Mouse (Mus musculus) intestine, postnatal 0 days (tissue): ENCODE results near the gene Cyb561a3. TPM values are rescaled to one million over a fixed set of nuclear protein-coding genes. Genes with fewer than 3 reads are reported as not detected.
A peak's percentile ranks its signal among the peaks of the same experiment; 100 is the strongest.

Experiments used
- ATAC-seq: fragments of 200-750 bp; cut with Nextera tagmentation; 2 replicates; pipeline ENCODE4 v1.8.0; 2017; ENCODE audit warnings: mild to moderate bottlenecking, moderate TSS enrichment, moderate library complexity
- H3K27ac ChIP-seq: fragments of 300-500 bp; sonication (generic); 2 replicates; pipeline ENCODE4 v1.5.1; 2014; ENCODE audit warnings: mild to moderate bottlenecking, low read depth, low read length, moderate library complexity
- H3K27me3 ChIP-seq: fragments of 300-500 bp; sonication (generic); replicated peaks from 2 replicates; pipeline ENCODE4 v1.6.1; 2014; ENCODE audit warnings: low read length, mixed read lengths; ENCODE audit not compliant: control insufficient read depth, insufficient read depth
- H3K36me3 ChIP-seq: fragments of 300-500 bp; sonication (generic); 2 replicates; pipeline ENCODE4 v1.6.1; 2014; ENCODE audit warnings: mild to moderate bottlenecking, moderate library complexity; ENCODE audit not compliant: control insufficient read depth, insufficient read depth
- H3K4me1 ChIP-seq: fragments of 300-500 bp; sonication (generic); replicated peaks from 2 replicates; pipeline ENCODE4 v1.6.1; 2014; ENCODE audit warnings: antibody characterized with exemption, low read length, mixed read lengths; ENCODE audit not compliant: control insufficient read depth, insufficient read depth
- H3K4me2 ChIP-seq: fragments of 300-500 bp; sonication (generic); replicated peaks from 2 replicates; pipeline ENCODE4 v1.6.1; 2014; ENCODE audit warnings: low read depth, mild to moderate bottlenecking, moderate library complexity
- H3K4me3 ChIP-seq: fragments of 300-500 bp; sonication (generic); 2 replicates; pipeline ENCODE4 v1.5.1; 2014; ENCODE audit warnings: low read depth, low read length
- H3K9ac ChIP-seq: fragments of 300-500 bp; sonication (generic); 2 replicates; pipeline ENCODE4 v1.6.1; 2014; ENCODE audit warnings: mild to moderate bottlenecking, low read depth, low read length
- H3K9me3 ChIP-seq: fragments of 300-500 bp; sonication (generic); 2 replicates; pipeline ENCODE4 v1.6.1; 2016; ENCODE audit warnings: mixed run types; ENCODE audit not compliant: control insufficient read depth
- CTCF ChIP-seq: sonication (generic); IDR thresholded peaks from 2 replicates; pipeline ENCODE4 v1.5.1; 2016; ENCODE audit warnings: low read depth, mild to moderate bottlenecking, control low read depth, antibody characterized with exemption, moderate library complexity
- WGBS: fragments of 180-500 bp; shearing (Covaris S2); extraction: QIAGEN DNeasy Blood & Tissue Kit; methylation state at CpG from one replicate; pipeline ENCODE4 v1.1.7; 2014; 5-methylcytosine and 5-hydroxymethylcytosine counted together
- polyA plus RNA-seq: library from polyadenylated mRNA; unstranded; fragments of >200 nt; fragmentation: Nextera tagmentation; extraction: Ambion mirVana; gene quantifications from 2 replicates; pipeline ENCODE4 v1.2.1, GENCODE M21; 2015

The Cyb561a3 gene
- polyA plus RNA-seq, 1 experiment from 2014 or later = 23.2 TPM

DNA sequence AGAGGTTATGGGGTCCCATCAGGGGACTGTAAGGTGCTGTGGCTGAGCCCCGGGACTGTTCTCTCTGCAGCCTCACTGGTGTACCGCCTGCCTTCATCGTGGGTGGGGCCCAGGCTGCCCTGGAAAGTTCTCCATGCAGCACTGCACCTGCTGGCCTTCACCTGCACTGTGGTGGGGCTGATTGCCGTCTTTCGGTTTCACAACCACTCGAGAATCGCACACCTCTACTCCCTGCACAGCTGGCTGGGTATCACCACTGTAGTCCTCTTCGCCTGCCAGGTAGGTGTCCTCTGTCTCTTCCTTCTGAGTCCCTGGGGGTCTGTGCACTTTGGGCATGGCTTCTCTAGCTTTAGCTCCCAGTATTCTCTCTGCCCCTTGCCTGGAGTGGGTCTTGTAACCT, 8.1 kb downstream of the Cyb561a3 start:
- peak; percentile 15; the same call in 1 of the 2 replicates for TF ChIP-seq CTCF
- Histone ChIP-seq H3K9ac (no peak overlapping the region), H3K4me3 (no peak overlapping the region), H3K36me3 (peaks cover 20% of the 10 kb centered on the region), H3K4me2 (peak overlapping the region; percentile 50), H3K27ac (no peak overlapping the region), H3K9me3 (no peaks in the 10 kb centered on the region), H3K4me1 (no peaks in the 10 kb centered on the region), H3K27me3 (no peaks in the 10 kb centered on the region)
- WGBS = 27% methylated on average over 8 of the region's 8 CpGs
- ATAC-seq = peak; percentile 85

DNA sequence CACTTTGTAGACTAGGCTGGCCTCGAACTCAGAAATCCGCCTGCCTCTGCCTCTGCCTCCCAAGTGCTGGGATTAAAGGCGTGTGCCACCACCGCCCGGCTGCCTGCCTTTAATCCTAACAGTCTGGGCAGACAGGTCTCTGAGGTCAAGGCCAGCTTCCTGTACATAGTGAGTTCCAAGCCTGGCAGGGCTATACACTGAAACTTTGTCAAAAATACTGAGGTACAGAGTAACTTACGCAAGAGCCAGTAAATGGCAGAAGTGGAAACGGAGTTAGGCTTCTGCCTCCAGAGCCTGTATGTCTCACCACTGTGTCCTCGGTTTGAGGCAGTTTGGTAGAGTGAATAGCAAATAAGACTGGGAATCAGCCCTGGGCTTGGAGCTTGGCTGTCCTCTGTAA, 10.3 kb downstream of the Cyb561a3 start:
- H3K9ac ChIP-seq = no peak overlapping the region
- no peaks in the 10 kb centered on the region for H3K9me3 ChIP-seq
- H3K36me3 ChIP-seq = peaks cover 22% of the 10 kb centered on the region
- no peaks in the 10 kb centered on the region for H3K27me3 ChIP-seq
- no peak overlapping the region for H3K4me3 ChIP-seq
- no peak for ATAC-seq
- H3K4me2 ChIP-seq = no peak overlapping the region
- 81% methylated on average over 8 of the region's 8 CpGs for WGBS
- no peak for TF ChIP-seq CTCF
- H3K27ac ChIP-seq = no peak overlapping the region
- H3K4me1 ChIP-seq = no peaks in the 10 kb centered on the region

DNA sequence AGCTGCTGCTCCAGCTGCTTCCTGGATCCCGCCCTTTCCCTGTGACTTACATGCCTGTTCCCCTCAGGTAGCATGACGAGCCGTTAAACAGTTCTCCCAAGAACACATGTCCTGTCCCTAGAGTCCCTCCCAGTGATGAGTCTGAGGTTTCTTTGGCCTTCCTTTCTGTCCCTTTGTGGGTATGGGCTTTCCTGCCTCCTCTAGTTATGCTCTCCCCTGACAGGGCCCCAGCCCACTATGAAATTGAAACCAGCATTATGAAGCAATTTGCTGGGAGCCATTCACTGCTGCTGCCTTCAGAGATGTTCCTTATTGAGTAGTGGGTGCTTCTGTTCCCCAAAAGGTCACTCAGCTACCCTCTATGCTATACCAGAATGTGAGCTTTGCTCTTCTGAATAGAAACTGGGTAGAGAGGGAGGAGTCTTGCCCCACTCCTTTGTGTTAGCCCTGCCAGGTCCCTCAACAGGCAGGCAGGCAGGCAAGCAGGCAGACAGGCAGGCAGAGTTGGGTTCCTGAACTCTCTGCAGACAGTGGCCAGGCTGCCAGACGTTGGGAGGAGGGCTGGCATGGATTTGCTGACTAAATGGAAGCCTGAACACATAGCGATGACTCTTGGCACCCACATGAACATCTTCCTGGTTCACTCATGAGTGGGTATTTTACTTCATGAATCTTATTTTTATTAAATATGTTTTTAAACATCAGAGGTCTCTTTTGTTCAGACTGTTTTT, 12.3 kb downstream of the Cyb561a3 start:
- H3K4me1 ChIP-seq = no peaks in the 10 kb centered on the region
- 0 out of 2 replicates have a peak overlapping the region, but pooled peaks have one; percentile 35 for H3K27ac ChIP-seq
- H3K9ac ChIP-seq = 0 out of 2 replicates have a peak overlapping the region, but pooled peaks have one; percentile 7
- no peak overlapping the region for H3K4me3 ChIP-seq
- H3K9me3 ChIP-seq = no peaks in the 10 kb centered on the region
- no peaks in the 10 kb centered on the region for H3K27me3 ChIP-seq
- no peak for TF ChIP-seq CTCF
- peaks cover 38% of the 10 kb centered on the region for H3K36me3 ChIP-seq
- 61% methylated on average over 5 of the region's 5 CpGs for WGBS
- H3K4me2 ChIP-seq = no peak overlapping the region
- ATAC-seq = no peak; the same call in 1 of the 2 replicates

DNA sequence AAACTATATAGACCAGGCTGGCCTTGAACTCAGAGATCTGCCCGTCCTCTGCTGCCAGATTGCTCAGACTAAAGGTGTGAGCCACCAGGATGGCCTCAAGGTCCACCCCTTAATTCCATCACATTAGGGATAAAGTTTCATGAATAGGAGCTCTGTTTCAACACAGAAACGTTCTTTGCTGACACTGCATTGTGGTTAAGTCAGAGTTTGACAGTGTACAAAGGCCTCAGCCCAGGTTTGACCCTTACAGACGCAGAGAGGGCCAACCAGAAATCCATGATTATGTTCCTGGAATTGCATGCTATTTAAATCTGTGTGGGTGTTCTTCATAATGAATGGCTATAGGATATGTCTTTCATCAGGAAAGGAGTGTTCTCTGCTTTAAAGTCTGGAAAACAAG, 13.3 kb downstream of the Cyb561a3 start:
- no peaks in the 10 kb centered on the region for H3K27me3 ChIP-seq
- 63% methylated on average over 3 of the region's 3 CpGs for WGBS
- no peaks in the 10 kb centered on the region for H3K9me3 ChIP-seq
- H3K9ac ChIP-seq = no peak overlapping the region
- no peak for ATAC-seq
- no peaks in the 10 kb centered on the region for H3K4me1 ChIP-seq
- no peak overlapping the region for H3K4me2 ChIP-seq
- no peak overlapping the region for H3K27ac ChIP-seq
- H3K36me3 ChIP-seq = peaks cover 49% of the 10 kb centered on the region
- no peak for TF ChIP-seq CTCF
- H3K4me3 ChIP-seq = no peak overlapping the region

DNA sequence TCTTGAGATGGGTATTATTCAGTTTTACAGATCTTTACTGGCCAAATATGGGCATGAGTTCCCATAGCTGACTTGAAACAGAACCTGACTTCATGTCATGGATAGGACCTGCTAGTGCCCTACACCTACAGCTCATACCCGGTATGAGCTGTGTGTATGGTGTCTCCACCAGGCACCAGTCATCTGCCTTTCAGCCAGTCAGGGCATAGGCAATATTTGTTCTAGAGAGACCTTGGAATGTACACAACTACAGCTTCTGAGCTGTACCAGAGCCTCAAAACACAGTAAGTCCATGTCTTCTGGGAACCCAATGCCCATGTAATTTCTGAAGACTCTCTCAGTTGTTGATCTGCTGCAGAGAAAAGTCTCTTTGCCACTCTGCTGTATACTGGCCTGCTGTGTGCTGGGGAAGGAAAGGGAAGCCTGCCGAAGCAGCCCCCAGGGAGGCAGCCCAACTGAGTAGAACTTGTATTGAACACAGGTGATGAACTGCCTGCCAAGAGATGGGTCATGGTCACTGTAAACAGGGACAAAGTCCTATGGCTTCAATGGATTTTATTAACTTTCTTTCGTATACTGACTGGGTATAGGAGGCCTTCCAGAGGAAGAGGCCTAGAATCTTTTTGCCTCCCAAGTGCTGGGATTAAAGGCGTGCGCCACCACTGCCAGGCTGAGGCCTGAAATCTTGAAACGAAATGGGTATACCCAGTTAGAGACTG, 14.8 kb downstream of the Cyb561a3 start:
- 85% methylated on average over 6 of the region's 6 CpGs for WGBS
- no peaks in the 10 kb centered on the region for H3K9me3 ChIP-seq
- H3K9ac ChIP-seq = no peak overlapping the region
- H3K27ac ChIP-seq = no peak overlapping the region
- H3K4me2 ChIP-seq = no peak overlapping the region
- H3K4me1 ChIP-seq = no peaks in the 10 kb centered on the region
- H3K4me3 ChIP-seq = no peak overlapping the region
- ATAC-seq = no peak
- TF ChIP-seq CTCF = no peak
- no peaks in the 10 kb centered on the region for H3K27me3 ChIP-seq
- H3K36me3 ChIP-seq = peaks cover 62% of the 10 kb centered on the region

DNA sequence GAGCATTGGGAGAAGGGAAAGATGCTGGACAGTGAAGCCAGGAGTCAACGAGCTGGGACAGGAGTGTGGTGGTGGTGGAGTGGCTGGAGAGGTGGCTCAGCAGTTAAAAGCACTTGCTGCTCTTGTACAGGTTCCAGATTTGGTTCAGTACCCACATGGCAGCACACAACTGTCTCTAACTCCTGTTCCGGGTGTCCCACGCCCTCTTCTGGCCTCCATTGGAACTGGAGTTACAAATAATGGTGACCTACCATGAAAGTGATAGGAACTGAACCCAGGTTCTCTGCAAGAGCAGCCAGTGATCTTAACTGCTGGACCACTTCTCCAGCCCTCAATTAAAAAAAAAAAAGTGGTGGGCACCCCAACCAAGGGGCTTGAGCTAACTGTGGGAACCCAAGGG, 21.2 kb downstream of the Cyb561a3 start:
- ATAC-seq = no peak
- no peaks in the 10 kb centered on the region for H3K9me3 ChIP-seq
- no peak overlapping the region for H3K27ac ChIP-seq
- H3K4me3 ChIP-seq = no peak overlapping the region
- no peak overlapping the region for H3K4me2 ChIP-seq
- 32% methylated on average over 3 of the region's 3 CpGs for WGBS
- no peaks in the 10 kb centered on the region for H3K4me1 ChIP-seq
- TF ChIP-seq CTCF = peak; percentile 58
- no peaks in the 10 kb centered on the region for H3K27me3 ChIP-seq
- no peak overlapping the region for H3K9ac ChIP-seq
- peaks cover 73% of the 10 kb centered on the region for H3K36me3 ChIP-seq
